Mouse (Mus musculus) ES-Bruce4 (cell line): ENCODE data around the gene Cers6.

Source experiments
- CTCF ChIP-seq: IDR thresholded peaks from one replicate; pipeline ENCODE4 v1.8.1; 2011; ENCODE audit warnings: low read depth, low read length
- EP300 ChIP-seq: IDR thresholded peaks from 2 replicates; pipeline ENCODE4 v1.6.1; 2011; ENCODE audit warnings: low read depth, low read length; ENCODE audit not compliant: insufficient read depth
- POLR2A ChIP-seq: IDR thresholded peaks from one replicate; pipeline ENCODE4 v1.8.1; 2011; ENCODE audit warnings: low read length; ENCODE audit not compliant: insufficient read depth

DNA sequence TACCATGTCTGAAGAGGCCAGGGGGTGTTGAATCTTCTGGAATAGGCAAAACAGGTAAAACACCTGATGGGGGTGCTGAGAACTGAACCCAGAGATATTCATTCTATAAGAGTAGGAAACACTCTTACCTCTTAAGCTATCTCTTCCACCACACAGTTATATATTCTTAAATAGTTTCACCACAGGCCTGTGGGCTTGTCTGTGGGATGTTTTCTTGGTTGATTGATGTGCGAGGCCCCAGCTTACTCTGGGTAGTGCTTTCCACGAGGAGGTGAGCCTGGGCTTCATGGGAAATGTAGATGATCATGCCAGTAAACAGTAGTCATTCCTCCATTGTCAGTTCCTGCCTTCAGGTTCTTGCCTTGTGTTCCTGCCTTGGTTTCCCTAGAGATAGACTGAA is 40.5 kb downstream of the Cers6 start:
- TF ChIP-seq CTCF (no peak), POLR2A (no peak), EP300 (no peak)
